Mouse (Mus musculus): ENCODE results near the gene Filip1. TPM values are rescaled to one million over a fixed set of nuclear protein-coding genes. Genes with fewer than 3 reads are reported as not detected.

Gene Filip1
- polyA plus RNA-seq, 2 experiments, result 4.9 to 6.0 TPM

DNA sequence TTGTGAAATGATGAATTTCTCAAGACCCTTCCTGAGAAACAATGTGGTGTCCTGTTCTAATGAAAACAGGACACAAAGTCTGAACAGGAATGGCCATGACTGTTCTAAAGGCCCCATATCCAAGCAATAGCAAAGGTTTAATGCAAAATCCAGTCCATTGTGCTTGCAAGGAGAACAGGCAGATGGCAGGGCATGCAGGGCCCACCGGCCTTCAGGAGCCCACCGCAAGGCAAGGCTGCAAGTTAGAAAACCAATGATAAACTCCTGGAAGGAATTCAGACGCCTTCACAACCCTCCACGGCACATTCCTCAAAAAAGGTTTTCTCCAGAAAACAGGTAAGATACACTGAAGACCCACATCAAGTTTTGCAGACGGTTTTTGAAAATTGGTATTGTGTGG, 99.7 kb downstream of the Filip1 start:
- no peak overlapping the region for H3K4me2 ChIP-seq (replicated peaks; ENCODE audit: low read depth, low read length, severe bottlenecking)
- H3K9ac ChIP-seq (ENCODE audit: low read depth, low read length, severe bottlenecking), result no peak overlapping the region
- ATAC-seq (ENCODE audit: low FRiP score, low read depth) (no peak), DNase-seq (ENCODE audit: low spot score) (no peak)
- no peaks in the 10 kb centered on the region for H3K36me3 ChIP-seq (ENCODE audit: control insufficient read depth, insufficient read depth, low read length)
- no peaks in the 10 kb centered on the region for H3K9me3 ChIP-seq (ENCODE audit: control insufficient read depth, low read length)
- no peak overlapping the region for H3K4me3 ChIP-seq (replicated peaks; ENCODE audit: low read length)
- 90% methylated on average over 5 of the region's 5 CpGs for WGBS
- no peaks in the 10 kb centered on the region for H3K27me3 ChIP-seq (ENCODE audit: control insufficient read depth, insufficient read depth, low read length)
- no peak for TF ChIP-seq POLR2A (IDR thresholded peaks at IDR 0.05; ENCODE audit: borderline replicate concordance, extremely low read depth, insufficient read depth, insufficient read length)
- no peaks in the 10 kb centered on the region for H3K4me1 ChIP-seq (ENCODE audit: control insufficient read depth, insufficient read depth, low read length)
- no peak overlapping the region for H3K27ac ChIP-seq (replicated peaks; ENCODE audit: low read depth, low read length)

DNA sequence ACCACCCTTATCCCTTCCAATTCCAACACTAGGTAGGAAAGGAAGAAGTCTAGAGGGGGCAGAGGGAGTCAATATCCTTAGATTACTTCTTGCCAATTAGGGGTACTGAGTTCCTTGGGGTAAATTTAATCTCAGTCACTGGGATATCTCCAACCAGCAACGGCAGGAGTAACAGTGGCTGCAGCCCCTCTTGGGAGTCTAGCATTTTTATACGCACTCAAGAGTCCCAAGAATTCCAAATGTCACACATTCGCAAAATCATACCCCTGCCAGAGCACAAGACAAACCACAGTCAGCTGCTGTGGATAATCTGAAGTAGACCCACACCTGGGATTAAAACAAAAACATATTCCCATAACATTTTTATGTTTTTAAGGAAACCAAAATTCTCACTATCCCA, 102.5 kb downstream of the Filip1 start:
- Histone ChIP-seq H3K4me2 (replicated peaks; ENCODE audit: low read depth, low read length, severe bottlenecking) (no peak overlapping the region), H3K27me3 (ENCODE audit: control insufficient read depth, insufficient read depth, low read length) (no peaks in the 10 kb centered on the region), H3K9ac (ENCODE audit: low read depth, low read length, severe bottlenecking) (no peak overlapping the region), H3K4me1 (ENCODE audit: control insufficient read depth, insufficient read depth, low read length) (no peaks in the 10 kb centered on the region), H3K27ac (replicated peaks; ENCODE audit: low read depth, low read length) (no peak overlapping the region), H3K9me3 (ENCODE audit: control insufficient read depth, low read length) (no peaks in the 10 kb centered on the region), H3K36me3 (ENCODE audit: control insufficient read depth, insufficient read depth, low read length) (no peaks in the 10 kb centered on the region), H3K4me3 (replicated peaks; ENCODE audit: low read length) (no peak overlapping the region)
- WGBS, result 91% methylated on average over 3 of the region's 3 CpGs
- no peak for DNase-seq (ENCODE audit: low spot score)
- ATAC-seq (ENCODE audit: low FRiP score, low read depth), result no peak
- TF ChIP-seq POLR2A (IDR thresholded peaks at IDR 0.05; ENCODE audit: borderline replicate concordance, extremely low read depth, insufficient read depth, insufficient read length), result no peak

GRCm38 (mm10) chr9:79898815-79899214, 113.8 kb downstream of the Filip1 start:
- no peak overlapping the region for H3K4me2 ChIP-seq (replicated peaks; ENCODE audit: low read depth, low read length, severe bottlenecking)
- no peaks in the 10 kb centered on the region for H3K36me3 ChIP-seq (ENCODE audit: control insufficient read depth, insufficient read depth, low read length)
- no peak overlapping the region for H3K4me3 ChIP-seq (replicated peaks; ENCODE audit: low read length)
- ATAC-seq (ENCODE audit: low FRiP score, low read depth) (no peak), DNase-seq (ENCODE audit: low spot score) (no peak)
- H3K27me3 ChIP-seq (ENCODE audit: control insufficient read depth, insufficient read depth, low read length), result no peaks in the 10 kb centered on the region
- TF ChIP-seq POLR2A (IDR thresholded peaks at IDR 0.05; ENCODE audit: borderline replicate concordance, extremely low read depth, insufficient read depth, insufficient read length), result no peak
- no peaks in the 10 kb centered on the region for H3K9me3 ChIP-seq (ENCODE audit: control insufficient read depth, low read length)
- H3K9ac ChIP-seq (ENCODE audit: low read depth, low read length, severe bottlenecking), result no peak overlapping the region
- WGBS, result 64% methylated on average over 3 of the region's 3 CpGs
- H3K4me1 ChIP-seq (ENCODE audit: control insufficient read depth, insufficient read depth, low read length), result no peaks in the 10 kb centered on the region
- no peak overlapping the region for H3K27ac ChIP-seq (replicated peaks; ENCODE audit: low read depth, low read length)

- Histone ChIP-seq H3K27ac (replicated peaks; ENCODE audit: low read depth, low read length) (no peak overlapping the region), H3K36me3 (ENCODE audit: control insufficient read depth, insufficient read depth, low read length) (no peaks in the 10 kb centered on the region), H3K9me3 (ENCODE audit: control insufficient read depth, low read length) (no peaks in the 10 kb centered on the region), H3K4me2 (replicated peaks; ENCODE audit: low read depth, low read length, severe bottlenecking) (no peak overlapping the region), H3K4me3 (replicated peaks; ENCODE audit: low read length) (no peak overlapping the region), H3K27me3 (ENCODE audit: control insufficient read depth, insufficient read depth, low read length) (no peaks in the 10 kb centered on the region), H3K9ac (ENCODE audit: low read depth, low read length, severe bottlenecking) (no peak overlapping the region), H3K4me1 (ENCODE audit: control insufficient read depth, insufficient read depth, low read length) (no peaks in the 10 kb centered on the region)
- no peak for ATAC-seq (ENCODE audit: low FRiP score, low read depth)
- no peak for TF ChIP-seq POLR2A (IDR thresholded peaks at IDR 0.05; ENCODE audit: borderline replicate concordance, extremely low read depth, insufficient read depth, insufficient read length)
- peak; percentile 39 for DNase-seq (ENCODE audit: low spot score)
- WGBS, result 30% methylated on average over 5 of the region's 5 CpGs
Measured at GRCm38 (mm10) chr9:79894665-79895064, 118.0 kb downstream of the Filip1 start.

DNA sequence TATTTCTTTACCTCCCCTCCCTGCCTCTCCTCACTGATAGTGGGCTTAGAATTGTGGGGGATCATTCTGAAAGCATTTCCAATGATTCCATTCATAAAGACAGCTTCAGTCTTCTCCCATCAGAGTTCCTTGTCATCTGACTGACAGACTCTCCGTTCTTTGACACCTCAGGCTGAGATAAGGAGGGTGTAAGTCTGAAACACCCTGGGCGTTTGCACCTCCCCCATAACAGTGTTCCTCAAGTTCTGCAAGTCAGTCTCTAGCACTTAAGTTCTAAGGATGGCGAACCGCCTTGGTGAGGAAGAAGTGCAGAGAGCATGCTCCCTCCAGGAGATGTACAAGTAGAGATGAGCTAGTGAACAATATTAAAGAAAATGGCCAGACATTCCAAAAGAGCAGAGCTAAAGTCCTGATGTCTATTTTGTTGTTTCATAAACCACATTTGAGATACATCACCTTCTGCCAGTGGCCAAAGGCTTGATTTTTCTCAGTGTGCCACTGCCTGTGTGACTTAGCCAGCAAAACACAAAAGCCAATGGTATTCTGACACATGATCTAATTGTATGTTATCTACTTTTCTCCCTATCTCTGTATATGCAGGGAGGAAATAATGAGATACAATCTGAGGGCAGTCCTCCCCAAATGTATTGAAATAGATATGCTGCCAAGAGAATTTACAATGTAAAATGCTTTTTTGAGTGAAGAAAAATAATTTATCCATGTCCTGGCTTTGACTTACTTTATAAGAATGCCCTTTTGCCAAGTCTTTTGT, 118.6 kb downstream of the Filip1 start:
- no peaks in the 10 kb centered on the region for H3K4me1 ChIP-seq (ENCODE audit: control insufficient read depth, insufficient read depth, low read length)
- no peak overlapping the region for H3K9ac ChIP-seq (ENCODE audit: low read depth, low read length, severe bottlenecking)
- no peak overlapping the region for H3K27ac ChIP-seq (replicated peaks; ENCODE audit: low read depth, low read length)
- H3K36me3 ChIP-seq (ENCODE audit: control insufficient read depth, insufficient read depth, low read length), result no peaks in the 10 kb centered on the region
- no peaks in the 10 kb centered on the region for H3K27me3 ChIP-seq (ENCODE audit: control insufficient read depth, insufficient read depth, low read length)
- WGBS, result 69% methylated on average over 4 of the region's 4 CpGs
- ATAC-seq (ENCODE audit: low FRiP score, low read depth) (no peak), DNase-seq (ENCODE audit: low spot score) (no peak)
- no peak for TF ChIP-seq POLR2A (IDR thresholded peaks at IDR 0.05; ENCODE audit: borderline replicate concordance, extremely low read depth, insufficient read depth, insufficient read length)
- H3K4me2 ChIP-seq (replicated peaks; ENCODE audit: low read depth, low read length, severe bottlenecking), result no peak overlapping the region
- H3K9me3 ChIP-seq (ENCODE audit: control insufficient read depth, low read length), result no peaks in the 10 kb centered on the region
- no peak overlapping the region for H3K4me3 ChIP-seq (replicated peaks; ENCODE audit: low read length)

All from limb, embryonic 14.5 days (tissue).